Mouse (Mus musculus): ENCODE measurements around the gene Fam208b.
"Not testable (repeated sequence)": the region's sequence is repeated elsewhere in the genome, so short reads cannot be mapped to it uniquely, and the experiment has no call there.

The Fam208b gene

GRCm38 (mm10) chr13:3563130-3563529 is 47.8 kb downstream of the Fam208b start:
- DNase-seq (ENCODE audit: low spot score): no peak

GRCm38 (mm10) chr13:3547856-3548255 is 63.1 kb downstream of the Fam208b start:
- no peak for DNase-seq (ENCODE audit: low spot score)

- no peak for DNase-seq (ENCODE audit: low spot score)
Measured at GRCm38 (mm10) chr13:3547410-3547809, 63.5 kb downstream of the Fam208b start.

- no peak for DNase-seq (ENCODE audit: low spot score)
Measured at GRCm38 (mm10) chr13:3544925-3545324, 66.0 kb downstream of the Fam208b start.

GRCm38 (mm10) chr13:3544077-3544874 is 66.6 kb downstream of the Fam208b start:
- no peak for DNase-seq (ENCODE audit: low spot score)

- no peak for DNase-seq (ENCODE audit: low spot score)
Measured at GRCm38 (mm10) chr13:3541159-3541782, 69.6 kb downstream of the Fam208b start.

GRCm38 (mm10) chr13:3540166-3540565 is 70.7 kb downstream of the Fam208b start:
- no peak for DNase-seq (ENCODE audit: low spot score)

GRCm38 (mm10) chr13:3538969-3539562 is 71.8 kb downstream of the Fam208b start:
- DNase-seq (ENCODE audit: low spot score): no peak

- DNase-seq (ENCODE audit: low spot score): peak; percentile 83
Measured at GRCm38 (mm10) chr13:3538223-3538968, 72.5 kb downstream of the Fam208b start.

GRCm38 (mm10) chr13:3537594-3538222 is 73.2 kb downstream of the Fam208b start, which contains the start of gene Gdi2:
Gdi2 (plus strand) TSS chr13:3538063.
- peak; percentile 97 for DNase-seq (ENCODE audit: low spot score)

GRCm38 (mm10) chr13:3534146-3534545 is 76.8 kb downstream of the Fam208b start:
- no peak for DNase-seq (ENCODE audit: low spot score)

GRCm38 (mm10) chr13:3532451-3532850 is 78.5 kb downstream of the Fam208b start:
- no peak for DNase-seq (ENCODE audit: low spot score)

- peak; percentile 50 for DNase-seq (ENCODE audit: low spot score)
Measured at GRCm38 (mm10) chr13:3531692-3532320, 79.1 kb downstream of the Fam208b start.

- not testable (repeated sequence) for DNase-seq (ENCODE audit: low spot score)
Measured at GRCm38 (mm10) chr13:3531176-3531575, 79.7 kb downstream of the Fam208b start.

GRCm38 (mm10) chr13:3530451-3530850 is 80.5 kb downstream of the Fam208b start:
- no peak for DNase-seq (ENCODE audit: low spot score)

- peak; percentile 28 for DNase-seq (ENCODE audit: low spot score)
Measured at GRCm38 (mm10) chr13:3526328-3526727, 84.6 kb downstream of the Fam208b start.

GRCm38 (mm10) chr13:3525611-3526051 is 85.3 kb downstream of the Fam208b start:
- DNase-seq (ENCODE audit: low spot score): peak; percentile 36

- DNase-seq (ENCODE audit: low spot score): no peak
Measured at GRCm38 (mm10) chr13:3523946-3524345, 87.0 kb downstream of the Fam208b start.

- DNase-seq (ENCODE audit: low spot score): no peak
Measured at GRCm38 (mm10) chr13:3523459-3523858, 87.4 kb downstream of the Fam208b start.

- not testable (repeated sequence) for DNase-seq (ENCODE audit: low spot score)
Measured at GRCm38 (mm10) chr13:3519994-3520393, 90.9 kb downstream of the Fam208b start.

GRCm38 (mm10) chr13:3519357-3519756 is 91.6 kb downstream of the Fam208b start:
- not testable (repeated sequence) for DNase-seq (ENCODE audit: low spot score)
